ENCODE assay signal across 18 mouse cellular contexts in genomic region chr14:104293814-104294213, GRCm38 (mm10).
A peak's percentile ranks its signal among the peaks of the same experiment; 100 is the strongest.
DNase-seq lines count a peak whose midpoint lies in the region; ATAC-seq and TF ChIP-seq lines count a peak whose summit lies in the region.
"Had no signal": no experiment of that assay in that cellular context is flagged by ENCODE, and none has a peak within 500 bp of the region (broad histone marks: within the 10 kb centered on the region; RNA-seq: fewer than 3 reads in every experiment).

No protein-coding gene starts in this region.

- H3K4me2 ChIP-seq in heart, embryonic 15.5 days, result no peak overlapping the region
- H3K4me2 ChIP-seq in kidney, embryonic 15.5 days, result no peak overlapping the region
- H3K4me2 ChIP-seq in midbrain, embryonic 12.5 days (replicated peaks), result no peak overlapping the region
- H3K4me2 ChIP-seq in midbrain, postnatal 0 days (ENCODE audit: low read depth, low read length, poor library complexity, severe bottlenecking), result no peak overlapping the region
- H3K4me2 ChIP-seq: embryonic facial prominence, embryonic 12.5 days; forebrain, embryonic 15.5 days; heart, embryonic 13.5 days; hindbrain, embryonic 15.5 days had no signal

- no peak for TF ChIP-seq POLR2A in brain, embryonic 14.5 days (IDR thresholded peaks at IDR 0.05; ENCODE audit: borderline replicate concordance, extremely low read depth, insufficient read depth, insufficient read length, poor library complexity, severe bottlenecking)

- no peaks in the 10 kb centered on the region for H3K36me3 ChIP-seq in heart, embryonic 15.5 days
- H3K36me3 ChIP-seq in heart, embryonic 10.5 days, result no peaks in the 10 kb centered on the region
- H3K36me3 ChIP-seq in kidney, embryonic 15.5 days, result no peaks in the 10 kb centered on the region
- no peaks in the 10 kb centered on the region for H3K36me3 ChIP-seq in midbrain, embryonic 12.5 days
- no peaks in the 10 kb centered on the region for H3K36me3 ChIP-seq in midbrain, postnatal 0 days (ENCODE audit: insufficient read depth, low read length)
- H3K36me3 ChIP-seq: embryonic facial prominence, embryonic 12.5 days; forebrain, embryonic 15.5 days; heart, embryonic 13.5 days; hindbrain, embryonic 15.5 days had no signal

- no peak overlapping the region for H3K27ac ChIP-seq in heart, embryonic 15.5 days
- no peak overlapping the region for H3K27ac ChIP-seq in heart, embryonic 10.5 days
- H3K27ac ChIP-seq in kidney, embryonic 15.5 days, result no peak overlapping the region
- H3K27ac ChIP-seq in midbrain, embryonic 12.5 days (replicated peaks), result no peak overlapping the region
- H3K27ac ChIP-seq in midbrain, postnatal 0 days (ENCODE audit: low read depth, low read length), result no peak overlapping the region
- H3K27ac ChIP-seq: embryonic facial prominence, embryonic 12.5 days; forebrain, embryonic 15.5 days; heart, embryonic 13.5 days; hindbrain, embryonic 15.5 days had no signal

- no peak overlapping the region for H3K9ac ChIP-seq in heart, embryonic 15.5 days
- H3K9ac ChIP-seq in kidney, embryonic 15.5 days, result no peak overlapping the region
- no peak overlapping the region for H3K9ac ChIP-seq in midbrain, embryonic 12.5 days (replicated peaks)
- H3K9ac ChIP-seq in midbrain, postnatal 0 days (replicated peaks; ENCODE audit: low read length, poor library complexity, severe bottlenecking), result no peak overlapping the region
- H3K9ac ChIP-seq: embryonic facial prominence, embryonic 12.5 days; forebrain, embryonic 15.5 days; heart, embryonic 13.5 days; hindbrain, embryonic 15.5 days had no signal

- DNase-seq in heart, embryonic 10.5 days (ENCODE audit: low spot score), result no peak
- DNase-seq in kidney, postnatal 36 days, result no peak
- no peak for DNase-seq in midbrain, postnatal 0 days (ENCODE audit: low spot score)
- peak; percentile 24 for DNase-seq in brain, embryonic 14.5 days (ENCODE audit: low read depth)
- DNase-seq in neural tube, embryonic 10.5 days (ENCODE audit: extremely low spot score, low spot score), result no peak
- DNase-seq: adrenal gland, postnatal 10 days; cerebellum, adult 11-12 months; cerebellum, adult 9-10 months; cerebellum, postnatal 25 days; gastrocnemius, postnatal 36 days; heart, adult 11 months had no signal

- WGBS in heart, embryonic 15.5 days, result 48% methylated on average over 4 of the region's 4 CpGs
- 52% methylated on average over 4 of the region's 4 CpGs for WGBS in heart, embryonic 10.5 days
- WGBS in kidney, embryonic 15.5 days, result 47% methylated on average over 4 of the region's 4 CpGs
- 21% methylated on average over 4 of the region's 4 CpGs for WGBS in midbrain, embryonic 12.5 days
- 29% methylated on average over 4 of the region's 4 CpGs for WGBS in midbrain, postnatal 0 days

- H3K4me1 ChIP-seq in heart, embryonic 15.5 days (replicated peaks), result no peaks in the 10 kb centered on the region
- H3K4me1 ChIP-seq in heart, embryonic 10.5 days, result no peaks in the 10 kb centered on the region
- 0 out of 2 replicates have a peak, but pooled peaks cover 3% of the 10 kb centered on the region for H3K4me1 ChIP-seq in kidney, embryonic 15.5 days
- peaks cover 18% of the 10 kb centered on the region for H3K4me1 ChIP-seq in midbrain, embryonic 12.5 days
- H3K4me1 ChIP-seq in midbrain, postnatal 0 days (ENCODE audit: insufficient read depth, low read length), result no peaks in the 10 kb centered on the region
- H3K4me1 ChIP-seq: embryonic facial prominence, embryonic 12.5 days; heart, embryonic 13.5 days had no signal

- H3K27me3 ChIP-seq in heart, embryonic 15.5 days, result no peaks in the 10 kb centered on the region
- H3K27me3 ChIP-seq in heart, embryonic 10.5 days (ENCODE audit: insufficient read depth, poor library complexity, severe bottlenecking), result no peaks in the 10 kb centered on the region
- no peaks in the 10 kb centered on the region for H3K27me3 ChIP-seq in kidney, embryonic 15.5 days
- H3K27me3 ChIP-seq in midbrain, embryonic 12.5 days, result no peaks in the 10 kb centered on the region; the same call in 1 of the 2 replicates
- no peaks in the 10 kb centered on the region for H3K27me3 ChIP-seq in midbrain, postnatal 0 days (ENCODE audit: insufficient read depth, low read length)
- H3K27me3 ChIP-seq: embryonic facial prominence, embryonic 12.5 days; heart, embryonic 13.5 days had no signal

- no peaks in the 10 kb centered on the region for H3K9me3 ChIP-seq in heart, embryonic 15.5 days (replicated peaks)
- H3K9me3 ChIP-seq in heart, embryonic 10.5 days, result no peaks in the 10 kb centered on the region
- H3K9me3 ChIP-seq in kidney, embryonic 15.5 days (replicated peaks), result no peaks in the 10 kb centered on the region
- H3K9me3 ChIP-seq in midbrain, embryonic 12.5 days, result no peaks in the 10 kb centered on the region
- H3K9me3 ChIP-seq in midbrain, postnatal 0 days (ENCODE audit: low read length), result no peaks in the 10 kb centered on the region
- H3K9me3 ChIP-seq: embryonic facial prominence, embryonic 12.5 days; forebrain, embryonic 15.5 days; heart, embryonic 13.5 days; hindbrain, embryonic 15.5 days had no signal

- ATAC-seq in heart, embryonic 15.5 days (replicated peaks; ENCODE audit: insufficient number of reproducible peaks, insufficient read depth, low FRiP score, low read depth), result peak; percentile 69
- peak; percentile 86 for ATAC-seq in kidney, embryonic 15.5 days (replicated peaks; ENCODE audit: low FRiP score)
- peak; percentile 44; the same call in 1 of the 2 replicates for ATAC-seq in midbrain, embryonic 12.5 days (ENCODE audit: low FRiP score, low read depth)
- no peak for ATAC-seq in midbrain, postnatal 0 days (ENCODE audit: low FRiP score)
- ATAC-seq: forebrain, embryonic 15.5 days had no signal

- TF ChIP-seq CTCF in midbrain, postnatal 0 days (IDR thresholded peaks at IDR 0.05), result no peak
- TF ChIP-seq CTCF in brain, embryonic 14.5 days (IDR thresholded peaks at IDR 0.05; ENCODE audit: borderline replicate concordance, extremely low read depth, insufficient read depth, insufficient read length), result no peak

- no peak overlapping the region for H3K4me3 ChIP-seq in heart, embryonic 15.5 days
- H3K4me3 ChIP-seq in heart, embryonic 10.5 days, result no peak overlapping the region
- H3K4me3 ChIP-seq in kidney, embryonic 15.5 days (replicated peaks), result no peak overlapping the region
- no peak overlapping the region for H3K4me3 ChIP-seq in midbrain, embryonic 12.5 days
- no peak overlapping the region for H3K4me3 ChIP-seq in midbrain, postnatal 0 days (ENCODE audit: low read depth, low read length)
- H3K4me3 ChIP-seq: embryonic facial prominence, embryonic 12.5 days; forebrain, embryonic 15.5 days; heart, embryonic 13.5 days; hindbrain, embryonic 15.5 days had no signal
